Mouse (Mus musculus): ENCODE measurements at regions not wholly inside any gene's neighbourhood (a gene's known extent, or its start where the extent isn't known, plus 50 kb on each side); places are given as distances from the start of the nearest gene placed in this dataset.

DNA sequence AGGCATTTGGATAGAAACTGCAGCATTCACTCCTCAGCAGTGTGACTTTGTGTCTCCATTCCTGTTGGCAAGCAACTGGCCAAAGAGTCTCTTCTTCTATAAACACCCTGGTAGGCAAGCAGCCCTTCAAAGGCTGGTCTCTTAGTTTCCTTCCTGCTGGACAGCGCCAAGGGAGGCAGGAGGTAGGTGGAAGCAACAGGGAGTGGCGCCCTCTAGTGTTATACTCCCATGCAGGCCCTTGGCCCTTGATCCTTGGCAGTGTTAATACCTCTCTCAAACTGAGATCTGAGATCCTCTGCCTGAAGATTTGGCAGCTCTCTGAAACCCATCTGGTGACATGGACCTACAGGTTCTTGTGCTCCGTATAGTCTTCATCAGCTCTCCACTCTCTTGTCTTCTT, 51.3 kb upstream of the Opcml start:
- TF ChIP-seq MEF2A (IDR thresholded peaks at IDR 0.05; ENCODE audit: extremely low read depth, insufficient replicate concordance, low read depth, low read length, poor library complexity, severe bottlenecking): no peak
- TF ChIP-seq USF2 (IDR thresholded peaks at IDR 0.05; ENCODE audit: borderline replicate concordance in 1 of 2, insufficient read depth in 1 of 2, low read depth in 1 of 2, low read length in 2 of 2): no peak
- TF ChIP-seq CTCF (IDR thresholded peaks at IDR 0.05 in 2 of 3, conservative IDR thresholded peaks at IDR 0.05 in 1 of 3; ENCODE audit: control insufficient read depth in 1 of 3, insufficient read depth in 1 of 3, low read depth in 2 of 3, low read length in 3 of 3, poor library complexity in 1 of 3, severe bottlenecking in 1 of 3): peak in 2 of 3 experiments; percentile 38 to 47; a peak in 3 of 6 replicates
- no peak for TF ChIP-seq ELF1 (IDR thresholded peaks at IDR 0.05; ENCODE audit: low read depth, low read length)
- TF ChIP-seq POLR2AphosphoS2 (IDR thresholded peaks at IDR 0.05; ENCODE audit: low read length): no peak
- TF ChIP-seq POLR2AphosphoS5 (IDR thresholded peaks at IDR 0.05; ENCODE audit: borderline replicate concordance, low read depth, low read length): no peak
- no peak for TF ChIP-seq POLR2A (IDR thresholded peaks at IDR 0.05; ENCODE audit: control insufficient read depth in 1 of 2, insufficient read depth in 1 of 2, low read depth in 1 of 2, low read length in 2 of 2, poor library complexity in 1 of 2)
- no peak for TF ChIP-seq TCF12 (IDR thresholded peaks at IDR 0.05; ENCODE audit: low read depth, low read length)
- no peak for TF ChIP-seq TAL1 (IDR thresholded peaks at IDR 0.05; ENCODE audit: low read length)
- TF ChIP-seq CHD2 (IDR thresholded peaks at IDR 0.05; ENCODE audit: low read length): no peak
- TF ChIP-seq ZNF384 (IDR thresholded peaks at IDR 0.05; ENCODE audit: low read depth, low read length): no peak
